Comparison of ENCODE assay signal across 14 mouse cellular contexts in genomic region chr19:36606270-36606669, GRCm38 (mm10). TPM values are rescaled to one million over a fixed set of nuclear protein-coding genes. Genes with fewer than 3 reads are reported as not detected.
DNase-seq lines count a peak whose midpoint lies in the region; ATAC-seq and TF ChIP-seq lines count a peak whose summit lies in the region.
"Had no signal": no experiment of that assay in that cellular context is flagged by ENCODE, and none has a peak within 500 bp of the region (broad histone marks: within the 10 kb centered on the region; RNA-seq: fewer than 3 reads in every experiment).

No protein-coding gene starts in this region.

- peaks cover 4% of the 10 kb centered on the region for H3K36me3 ChIP-seq in forebrain, postnatal 0 days (ENCODE audit: insufficient read depth)
- no peaks in the 10 kb centered on the region for H3K36me3 ChIP-seq in forebrain, embryonic 10.5 days (replicated peaks)
- H3K36me3 ChIP-seq in liver, adult 2 months (ENCODE audit: control insufficient read depth, insufficient read depth, low read length) = no peaks in the 10 kb centered on the region; the same call in 1 of the 2 replicates
- H3K36me3 ChIP-seq in liver, embryonic 12.5 days = no peaks in the 10 kb centered on the region
- H3K36me3 ChIP-seq in CH12.LX (replicated peaks in 1 of 2; ENCODE audit: control insufficient read depth in 1 of 2, insufficient read depth in 1 of 2, low read length in 1 of 2) = no peaks in the 10 kb centered on the region
- H3K36me3 ChIP-seq in neural tube, embryonic 15.5 days = peaks cover 10% of the 10 kb centered on the region; the same call in 1 of the 2 replicates

- no peaks in the 10 kb centered on the region for H3K27me3 ChIP-seq in forebrain, postnatal 0 days (ENCODE audit: insufficient read depth, low read length)
- no peaks in the 10 kb centered on the region for H3K27me3 ChIP-seq in forebrain, embryonic 10.5 days (ENCODE audit: poor library complexity, severe bottlenecking)
- no peaks in the 10 kb centered on the region for H3K27me3 ChIP-seq in liver, adult 2 months (ENCODE audit: control insufficient read depth, insufficient read depth, low read length)
- H3K27me3 ChIP-seq in liver, embryonic 12.5 days (replicated peaks) = no peaks in the 10 kb centered on the region
- H3K27me3 ChIP-seq in CH12.LX (replicated peaks) = no peaks in the 10 kb centered on the region
- no peaks in the 10 kb centered on the region for H3K27me3 ChIP-seq in neural tube, embryonic 15.5 days (replicated peaks)
- H3K27me3 ChIP-seq: heart, embryonic 15.5 days had no signal

- H3K27ac ChIP-seq in forebrain, postnatal 0 days (ENCODE audit: low read depth, low read length) = no peak overlapping the region
- no peak overlapping the region for H3K27ac ChIP-seq in forebrain, embryonic 10.5 days
- no peak overlapping the region for H3K27ac ChIP-seq in liver, adult 2 months (replicated peaks; ENCODE audit: insufficient read depth, low read depth, low read length)
- no peak overlapping the region for H3K27ac ChIP-seq in liver, embryonic 12.5 days
- no peak overlapping the region for H3K27ac ChIP-seq in CH12.LX (ENCODE audit: insufficient read depth, low read depth)
- H3K27ac ChIP-seq in neural tube, embryonic 15.5 days (replicated peaks) = no peak overlapping the region
- H3K27ac ChIP-seq: heart, embryonic 15.5 days had no signal

- TF ChIP-seq CTCF in forebrain, postnatal 0 days (IDR thresholded peaks at IDR 0.05; ENCODE audit: low read depth) = peak; percentile 31
- peak; percentile 24; the same call in 1 of the 2 replicates for TF ChIP-seq CTCF in liver, adult 2 months (IDR thresholded peaks at IDR 0.05; ENCODE audit: low read depth, low read length)
- TF ChIP-seq CTCF in CH12.LX (conservative IDR thresholded peaks at IDR 0.05 in 1 of 2, IDR thresholded peaks at IDR 0.05 in 1 of 2; ENCODE audit: low read depth in 2 of 2, low read length in 2 of 2) = peak in 1 of 2 experiments; percentile 49; a peak in 2 of 4 replicates

- H3K9ac ChIP-seq in forebrain, postnatal 0 days = no peak overlapping the region
- no peak overlapping the region for H3K9ac ChIP-seq in liver, adult 2 months (ENCODE audit: low read depth, low read length)
- H3K9ac ChIP-seq in liver, embryonic 12.5 days = no peak overlapping the region
- no peak overlapping the region for H3K9ac ChIP-seq in CH12.LX (ENCODE audit: insufficient read depth, low read depth)
- H3K9ac ChIP-seq in neural tube, embryonic 15.5 days (replicated peaks) = no peak overlapping the region
- H3K9ac ChIP-seq: heart, embryonic 15.5 days had no signal

- DNase-seq in forebrain, postnatal 0 days = no peak
- DNase-seq in forebrain, embryonic 10.5 days (ENCODE audit: extremely low spot score, low spot score) = no peak
- peak; percentile 52 for DNase-seq in liver, adult 2 months (ENCODE audit: extremely low read depth, low read depth, low spot score)
- peak; percentile 17 for DNase-seq in CH12.LX (ENCODE audit: extremely low read depth)
- peak; percentile 30 for DNase-seq in embryo, embryonic 10.5 days (ENCODE audit: low spot score)
- DNase-seq: adrenal gland, postnatal 25 days; cerebellum, adult 11-12 months; gastrocnemius, postnatal 36 days; right cerebral cortex, postnatal 4 days; thymus, postnatal 14 days had no signal

- no peaks in the 10 kb centered on the region for H3K4me1 ChIP-seq in forebrain, postnatal 0 days (ENCODE audit: insufficient read depth)
- H3K4me1 ChIP-seq in forebrain, embryonic 10.5 days = no peaks in the 10 kb centered on the region
- H3K4me1 ChIP-seq in liver, adult 2 months (ENCODE audit: control insufficient read depth, insufficient read depth, low read length) = no peaks in the 10 kb centered on the region
- H3K4me1 ChIP-seq in liver, embryonic 12.5 days = peaks cover 15% of the 10 kb centered on the region
- no peaks in the 10 kb centered on the region for H3K4me1 ChIP-seq in CH12.LX (ENCODE audit: control insufficient read depth in 1 of 2, insufficient read depth in 2 of 2)
- 0 out of 2 replicates have a peak, but pooled peaks cover 3% of the 10 kb centered on the region for H3K4me1 ChIP-seq in neural tube, embryonic 15.5 days
- H3K4me1 ChIP-seq: heart, embryonic 15.5 days had no signal

- no peaks in the 10 kb centered on the region for H3K79me2 ChIP-seq in liver, adult 2 months (ENCODE audit: control insufficient read depth, insufficient read depth, low read length)
- H3K79me2 ChIP-seq in CH12.LX (replicated peaks; ENCODE audit: control insufficient read depth, extremely low read depth, insufficient read depth, poor library complexity, severe bottlenecking) = no peaks in the 10 kb centered on the region

- H3K9me3 ChIP-seq in forebrain, postnatal 0 days (ENCODE audit: low read length) = no peaks in the 10 kb centered on the region
- no peaks in the 10 kb centered on the region for H3K9me3 ChIP-seq in forebrain, embryonic 10.5 days
- no peaks in the 10 kb centered on the region for H3K9me3 ChIP-seq in liver, embryonic 12.5 days (replicated peaks)
- H3K9me3 ChIP-seq in CH12.LX (replicated peaks; ENCODE audit: low read length) = no peaks in the 10 kb centered on the region
- no peaks in the 10 kb centered on the region for H3K9me3 ChIP-seq in neural tube, embryonic 15.5 days (replicated peaks)
- H3K9me3 ChIP-seq: heart, embryonic 15.5 days had no signal

- dilution Hi-C loops in CH12.LX (cut with MboI; ENCODE audit: extremely low pct_ligation_motif_present, extremely low pct_unique_long_range_greater_than_20kb, low sequenced_read_pairs) = no loop called here

- in situ Hi-C loops in CH12.LX (cut with MboI; ENCODE audit: low pct_ligation_motif_present, low pct_unique_long_range_greater_than_20kb, low sequenced_read_pairs) = loop anchor here (25.0 kb wide), 1 partner anchor 306 kb away; the partner anchor contains the start of gene Fgfbp3

- no peak for TF ChIP-seq POLR2A in liver, adult 2 months (IDR thresholded peaks at IDR 0.05; ENCODE audit: extremely low read depth, insufficient read depth, low read length)
- TF ChIP-seq POLR2A in CH12.LX (IDR thresholded peaks at IDR 0.05; ENCODE audit: low read depth, low read length) = no peak

- H3K4me3 ChIP-seq in forebrain, postnatal 0 days (ENCODE audit: low read depth, low read length) = no peak overlapping the region
- no peak overlapping the region for H3K4me3 ChIP-seq in forebrain, embryonic 10.5 days
- no peak overlapping the region for H3K4me3 ChIP-seq in liver, adult 2 months (ENCODE audit: insufficient read depth, low read depth, low read length)
- H3K4me3 ChIP-seq in liver, embryonic 12.5 days = no peak overlapping the region
- H3K4me3 ChIP-seq in CH12.LX (replicated peaks in 1 of 3; ENCODE audit: low read depth in 2 of 3, low read length in 2 of 3, poor library complexity in 1 of 3) = no peak overlapping the region
- H3K4me3 ChIP-seq in neural tube, embryonic 15.5 days (replicated peaks) = no peak overlapping the region
- H3K4me3 ChIP-seq: heart, embryonic 15.5 days had no signal

- TF ChIP-seq RAD21 in CH12.LX (IDR thresholded peaks at IDR 0.05; ENCODE audit: low read depth, low read length) = peak; percentile 63

- no peak overlapping the region for H3K4me2 ChIP-seq in forebrain, postnatal 0 days (ENCODE audit: low read depth)
- no peak overlapping the region for H3K4me2 ChIP-seq in liver, embryonic 12.5 days
- H3K4me2 ChIP-seq in CH12.LX (ENCODE audit: insufficient read depth, low read depth, poor library complexity, severe bottlenecking) = no peak overlapping the region
- no peak overlapping the region for H3K4me2 ChIP-seq in neural tube, embryonic 15.5 days
- H3K4me2 ChIP-seq: heart, embryonic 15.5 days had no signal

- 39% methylated on average over 1 of the region's 1 CpGs for WGBS in forebrain, postnatal 0 days
- WGBS in forebrain, embryonic 10.5 days = 70% methylated on average over 1 of the region's 1 CpGs
- WGBS in liver, adult 2 months = 35% methylated on average over 1 of the region's 1 CpGs
- 40% methylated on average over 1 of the region's 1 CpGs for WGBS in liver, embryonic 12.5 days (ENCODE audit: insufficient replicate concordance)
- 75% methylated on average over 1 of the region's 1 CpGs for WGBS in neural tube, embryonic 15.5 days

- TF ChIP-seq EP300 in CH12.LX (IDR thresholded peaks at IDR 0.05; ENCODE audit: low read length) = no peak

- no peak for ATAC-seq in forebrain, postnatal 0 days
- ATAC-seq in liver, embryonic 12.5 days = no peak
- no peak for ATAC-seq in neural tube, embryonic 15.5 days (ENCODE audit: low FRiP score)
- no peak for ATAC-seq in activated CD4-positive, CD25-positive, alpha-beta regulatory T cell, adult 4 months

TF ChIP-seq in CH12.LX, 34 proteins besides CTCF, POLR2A, EP300 and RAD21:
- TF ChIP-seq ETS1 (conservative IDR thresholded peaks at IDR 0.05; ENCODE audit: low read depth, low read length) (no peak), SIN3A (IDR thresholded peaks at IDR 0.05; ENCODE audit: low read length) (no peak), UBTF (IDR thresholded peaks at IDR 0.05; ENCODE audit: low read depth, low read length) (no peak), ZKSCAN1 (IDR thresholded peaks at IDR 0.05; ENCODE audit: borderline replicate concordance, low read depth, low read length) (no peak), ZNF384 (IDR thresholded peaks at IDR 0.05; ENCODE audit: low read depth, low read length) (no peak), KAT2A (IDR thresholded peaks at IDR 0.05; ENCODE audit: insufficient replicate concordance, low read length) (no peak), ZC3H11A (IDR thresholded peaks at IDR 0.05; ENCODE audit: low read depth, low read length) (no peak), IRF4 (IDR thresholded peaks at IDR 0.05; ENCODE audit: low read depth, low read length) (no peak), GABPA (IDR thresholded peaks at IDR 0.05; ENCODE audit: insufficient replicate concordance, low read depth, low read length) (no peak), USF1 (IDR thresholded peaks at IDR 0.05; ENCODE audit: low read depth, low read length) (no peak), USF2 (conservative IDR thresholded peaks at IDR 0.05; ENCODE audit: low read depth, low read length) (no peak), ELF1 (IDR thresholded peaks at IDR 0.05; ENCODE audit: low read depth, low read length) (no peak)

RNA-seq across cellular contexts. Expression of gene Hectd2, which starts 51.8 kb away (rescaled TPM):
- total RNA-seq in forebrain, postnatal 0 days (2014; rRNA removed) = 28.6 and 32.9 TPM in 2 replicates
- 6.1 and 6.7 TPM in 2 replicates for polyA plus RNA-seq in forebrain, postnatal 0 days (2015; fragmentation: Nextera tagmentation; extraction: Ambion mirVana)
- polyA plus RNA-seq in forebrain, embryonic 10.5 days (2016; fragmentation: Nextera tagmentation; extraction: Ambion mirVana) = 2.2 TPM in 2 replicates
- total RNA-seq in liver, adult 2 months (2014; rRNA removed) = 1.5 and 1.7 TPM in 2 replicates
- 0.35 and 0.46 TPM in 2 replicates for polyA plus RNA-seq in liver, adult 2 months (2012; rRNA removed)
- 0.82 and 0.96 TPM in 2 replicates for polyA plus RNA-seq in liver, embryonic 12.5 days (2016; fragmentation: Nextera tagmentation; extraction: Ambion mirVana)
- 0.08 TPM in 2 replicates for total RNA-seq in CH12.LX (2012; rRNA removed)
- 0.49 and 0.78 TPM in 2 replicates for total RNA-seq in CH12.LX (2014; rRNA removed)
- polyA plus RNA-seq in CH12.LX (2012; ENCODE audit: insufficient read length, low read depth) = 0.56 and 0.70 TPM in 2 replicates
- polyA plus RNA-seq in neural tube, embryonic 15.5 days (2015; fragmentation: Nextera tagmentation; extraction: Ambion mirVana) = 9.5 and 10.0 TPM in 2 replicates
- polyA plus RNA-seq in activated CD4-positive, CD25-positive, alpha-beta regulatory T cell, adult 4 months (2017; shearing (Covaris generic)) = 1 to 10 TPM in 1 of 2 experiments, under 1 TPM in 1; 0.63 to 1.5 TPM

Comparison
In these comparisons a context has a peak if more than half of its experiments do, and no peak if none do; other contexts are left out.
1. DNase-seq: peak in liver, adult 2 months (single experiment), CH12.LX (single experiment) and embryo, embryonic 10.5 days (single experiment); none in forebrain, postnatal 0 days (single experiment) and forebrain, embryonic 10.5 days (single experiment).